Mouse (Mus musculus) E14TG2a.4 (cell line): ENCODE results near the gene Pstpip1.

Experiments used
- H3K27me3 ChIP-seq: 2 replicates; pipeline ENCODE4 v1.6.1; 2014; ENCODE audit warnings: low read length, control low read depth; ENCODE audit not compliant: insufficient read depth
- H3K36me3 ChIP-seq: 2 replicates; pipeline ENCODE4 v1.6.1; 2014; ENCODE audit warnings: low read length, control low read depth; ENCODE audit not compliant: insufficient read depth
- H3K4me1 ChIP-seq: replicated peaks from 2 replicates; pipeline ENCODE4 v1.6.1; 2014; ENCODE audit warnings: low read depth, low read length, control low read depth
- H3K4me3 ChIP-seq: replicated peaks from 2 replicates; pipeline ENCODE4 v1.5.1; 2014; ENCODE audit warnings: mild to moderate bottlenecking, low read length
- H3K9me3 ChIP-seq: 2 replicates; pipeline ENCODE4 v1.6.1; 2014; ENCODE audit warnings: low read length, control low read depth
- CTCF ChIP-seq: conservative IDR thresholded peaks from 2 replicates; pipeline ENCODE4 v1.5.1; 2014; ENCODE audit warnings: low read length
- NANOG ChIP-seq: IDR thresholded peaks from 2 replicates; pipeline ENCODE4 v1.6.1; 2014; ENCODE audit warnings: borderline replicate concordance, low read length, mixed read lengths
- POU5F1 ChIP-seq: IDR thresholded peaks from 2 replicates; pipeline ENCODE4 v1.6.1; 2014; ENCODE audit warnings: low read length, borderline replicate concordance

Gene Pstpip1

GRCm38 (mm10) chr9:56129951-56130350 lies 40.2 kb downstream of the Pstpip1 start:
- Histone ChIP-seq H3K9me3 (no peaks in the 10 kb centered on the region), H3K4me1 (peaks cover 44% of the 10 kb centered on the region), H3K27me3 (no peaks in the 10 kb centered on the region), H3K36me3 (peaks cover 72% of the 10 kb centered on the region), H3K4me3 (no peak overlapping the region)
- TF ChIP-seq NANOG (no peak), POU5F1 (no peak), CTCF (no peak)

- no peak for TF ChIP-seq CTCF
- no peak for TF ChIP-seq NANOG
- TF ChIP-seq POU5F1 = no peak
- Histone ChIP-seq H3K36me3 (peaks cover 76% of the 10 kb centered on the region), H3K4me1 (peaks cover 38% of the 10 kb centered on the region), H3K4me3 (no peak overlapping the region), H3K9me3 (no peaks in the 10 kb centered on the region), H3K27me3 (no peaks in the 10 kb centered on the region)
Observed at GRCm38 (mm10) chr9:56130536-56130935, 40.8 kb downstream of the Pstpip1 start.

GRCm38 (mm10) chr9:56131813-56132525 lies 42.2 kb downstream of the Pstpip1 start:
- Histone ChIP-seq H3K27me3 (no peaks in the 10 kb centered on the region), H3K36me3 (peaks cover 81% of the 10 kb centered on the region), H3K4me1 (peaks cover 35% of the 10 kb centered on the region), H3K9me3 (no peaks in the 10 kb centered on the region), H3K4me3 (no peak overlapping the region)
- TF ChIP-seq POU5F1 (no peak), CTCF (no peak), NANOG (no peak)

GRCm38 (mm10) chr9:56133970-56134369 lies 44.2 kb downstream of the Pstpip1 start:
- TF ChIP-seq CTCF (no peak), POU5F1 (no peak), NANOG (no peak)
- Histone ChIP-seq H3K27me3 (no peaks in the 10 kb centered on the region), H3K4me3 (no peak overlapping the region), H3K4me1 (peaks cover 17% of the 10 kb centered on the region), H3K36me3 (peaks cover 79% of the 10 kb centered on the region), H3K9me3 (no peaks in the 10 kb centered on the region)

GRCm38 (mm10) chr9:56134614-56135013 lies 44.9 kb downstream of the Pstpip1 start:
- no peak overlapping the region for H3K4me3 ChIP-seq
- peaks cover 11% of the 10 kb centered on the region for H3K4me1 ChIP-seq
- TF ChIP-seq POU5F1 (no peak), CTCF (no peak), NANOG (no peak)
- H3K9me3 ChIP-seq = no peaks in the 10 kb centered on the region
- H3K36me3 ChIP-seq = peaks cover 76% of the 10 kb centered on the region
- no peaks in the 10 kb centered on the region for H3K27me3 ChIP-seq

- peaks cover 6% of the 10 kb centered on the region for H3K4me1 ChIP-seq
- no peak overlapping the region for H3K4me3 ChIP-seq
- no peak for TF ChIP-seq CTCF
- TF ChIP-seq POU5F1 = no peak
- peak; percentile 25; the same call in 1 of the 2 replicates for TF ChIP-seq NANOG
- H3K27me3 ChIP-seq = no peaks in the 10 kb centered on the region
- peaks cover 69% of the 10 kb centered on the region for H3K36me3 ChIP-seq
- H3K9me3 ChIP-seq = no peaks in the 10 kb centered on the region
Observed at GRCm38 (mm10) chr9:56135590-56136197, 45.9 kb downstream of the Pstpip1 start.

GRCm38 (mm10) chr9:56141776-56142175 lies 52.0 kb downstream of the Pstpip1 start:
- H3K27me3 ChIP-seq = no peaks in the 10 kb centered on the region
- H3K4me3 ChIP-seq = no peak overlapping the region
- TF ChIP-seq NANOG (no peak), CTCF (no peak), POU5F1 (no peak)
- no peaks in the 10 kb centered on the region for H3K4me1 ChIP-seq
- peaks cover 50% of the 10 kb centered on the region for H3K36me3 ChIP-seq
- H3K9me3 ChIP-seq = no peaks in the 10 kb centered on the region

- Histone ChIP-seq H3K27me3 (no peaks in the 10 kb centered on the region), H3K4me3 (no peak overlapping the region), H3K4me1 (no peaks in the 10 kb centered on the region), H3K9me3 (no peaks in the 10 kb centered on the region), H3K36me3 (peaks cover 50% of the 10 kb centered on the region)
- TF ChIP-seq CTCF (no peak), POU5F1 (no peak), NANOG (no peak)
Observed at GRCm38 (mm10) chr9:56144366-56145003, 54.7 kb downstream of the Pstpip1 start.
